Mouse (Mus musculus) neutrophil, adult 5-6 weeks (primary cell): ENCODE measurements around the gene Spc24. TPM values are rescaled to one million over a fixed set of nuclear protein-coding genes. Genes with fewer than 3 reads are reported as not detected.
"Not testable (repeated sequence)": the region's sequence is repeated elsewhere in the genome, so short reads cannot be mapped to it uniquely, and the experiment has no call there.

ENCODE experiments used
- ATAC-seq: fragments of 151-379, 151-347 bp; 2 replicates; pipeline ENCODE4 v1.8.0; 2017; ENCODE audit warnings: mild to moderate bottlenecking, moderate TSS enrichment; ENCODE audit not compliant: insufficient number of reproducible peaks, poor library complexity, low FRiP score, severe bottlenecking; ENCODE audit errors: extremely low read depth
- total RNA-seq: library from RNA; stranded (forward); fragments of 200-1000 nt; gene quantifications from 2 replicates; pipeline ENCODE4 v1.2.3, GENCODE M21; 2017

Gene Spc24
- 2.7 and 5.2 TPM in 2 replicates for total RNA-seq

DNA sequence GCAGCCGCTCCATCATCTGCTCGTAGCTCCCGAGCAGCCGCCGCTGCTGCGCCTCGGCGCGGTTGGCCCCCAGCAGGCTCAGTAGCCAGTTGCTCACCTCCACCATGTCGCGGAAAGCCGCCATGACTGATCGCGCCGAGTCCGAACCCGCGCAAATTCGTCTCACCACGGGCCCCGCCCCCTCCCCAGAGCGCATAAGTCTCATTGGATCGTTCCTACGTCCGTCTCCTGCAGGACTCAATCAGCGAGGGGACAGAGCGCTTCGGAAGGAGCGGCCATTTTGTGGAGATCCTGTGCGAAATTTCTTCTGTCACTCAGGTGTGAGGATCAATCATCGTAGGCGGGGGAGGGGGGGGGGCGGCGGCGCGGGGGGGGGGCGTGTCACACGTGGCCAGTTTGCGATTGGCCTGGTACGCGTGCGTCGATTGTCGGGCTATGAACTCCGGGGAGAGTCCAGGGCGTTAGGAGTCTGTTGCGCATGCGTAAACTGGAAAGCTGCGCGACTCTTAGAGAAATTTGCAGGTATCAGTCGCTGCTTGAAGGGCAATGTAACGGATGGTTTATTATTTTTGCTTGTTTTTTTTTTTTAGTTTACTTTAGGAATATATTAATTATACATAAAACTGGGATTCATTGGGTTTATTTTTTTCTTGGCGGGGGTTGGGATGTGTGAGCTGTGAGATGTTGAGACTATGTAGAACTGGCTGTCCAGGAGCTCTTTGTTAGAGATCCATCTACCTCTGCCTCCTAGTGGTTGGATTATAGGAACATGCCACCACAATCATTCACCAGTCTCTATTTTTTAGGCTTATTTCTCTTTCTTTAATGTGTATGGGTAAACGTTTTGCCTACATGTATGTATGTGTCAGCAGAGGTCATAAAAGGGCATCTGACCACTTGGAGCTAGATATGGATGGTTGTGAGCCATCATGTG, at the start of gene Spc24:
Spc24 (minus strand) TSS at position 149 of the 934 bp plus-strand sequence.
- peak; percentile 97 for ATAC-seq

DNA sequence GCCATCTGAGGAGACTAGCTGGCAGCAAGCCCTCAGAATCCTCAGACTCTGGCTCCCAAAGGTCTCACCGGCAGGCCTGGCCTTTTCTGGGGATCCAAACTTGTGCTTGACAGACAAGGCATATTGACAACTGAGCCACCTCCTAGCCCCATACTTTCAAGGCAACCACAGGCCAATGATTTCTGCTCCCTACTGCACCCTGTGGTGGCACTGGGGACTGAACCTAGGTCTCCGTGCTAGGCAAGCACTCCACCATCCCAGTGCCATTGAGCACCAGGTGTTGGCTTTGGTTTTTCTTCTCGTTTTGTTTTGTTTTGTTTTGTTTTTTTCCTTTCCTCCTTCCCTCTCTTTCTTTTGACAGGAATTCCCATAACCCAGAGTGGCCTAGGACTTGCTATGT, 48.5 kb upstream of the Spc24 start:
- no peak for ATAC-seq

DNA sequence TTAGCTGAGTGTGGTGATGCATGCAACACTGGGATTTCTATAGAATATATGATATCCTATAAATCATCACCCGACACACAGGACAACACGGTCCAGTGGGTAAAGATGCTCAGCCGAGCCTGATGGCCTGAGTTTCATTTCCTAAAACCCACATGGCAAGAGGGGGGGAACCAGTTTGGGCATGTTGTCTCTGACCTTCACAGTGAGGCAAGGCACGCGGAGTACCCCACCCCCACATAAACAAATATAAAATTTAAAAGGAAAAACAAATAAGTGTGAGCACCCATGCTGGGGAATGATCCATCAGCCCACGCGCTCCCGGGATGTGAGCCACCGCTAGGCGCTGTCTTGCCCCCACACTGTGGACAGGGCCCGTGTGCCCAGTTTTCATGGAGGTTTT, 46.9 kb upstream of the Spc24 start:
- ATAC-seq, result no peak

DNA sequence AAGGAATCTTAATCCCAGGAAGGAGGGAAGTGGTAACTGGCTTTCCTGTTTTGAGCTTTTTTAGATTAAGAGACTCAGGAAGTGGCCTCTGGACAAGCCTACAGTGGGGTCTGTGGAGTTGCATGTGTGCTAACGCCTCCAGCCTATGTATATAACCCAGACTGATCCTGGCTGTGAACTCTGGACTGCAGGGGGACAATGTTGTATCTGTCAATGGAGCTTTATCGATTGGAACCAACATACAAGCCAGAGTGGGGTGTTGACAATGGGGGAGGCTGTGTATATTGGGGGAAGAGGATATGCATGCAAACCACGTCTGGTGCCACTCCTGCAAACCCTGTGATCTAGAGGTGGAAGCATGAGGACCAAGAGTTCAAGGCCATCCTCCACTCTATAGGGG, 46.3 kb upstream of the Spc24 start:
- no peak for ATAC-seq

DNA sequence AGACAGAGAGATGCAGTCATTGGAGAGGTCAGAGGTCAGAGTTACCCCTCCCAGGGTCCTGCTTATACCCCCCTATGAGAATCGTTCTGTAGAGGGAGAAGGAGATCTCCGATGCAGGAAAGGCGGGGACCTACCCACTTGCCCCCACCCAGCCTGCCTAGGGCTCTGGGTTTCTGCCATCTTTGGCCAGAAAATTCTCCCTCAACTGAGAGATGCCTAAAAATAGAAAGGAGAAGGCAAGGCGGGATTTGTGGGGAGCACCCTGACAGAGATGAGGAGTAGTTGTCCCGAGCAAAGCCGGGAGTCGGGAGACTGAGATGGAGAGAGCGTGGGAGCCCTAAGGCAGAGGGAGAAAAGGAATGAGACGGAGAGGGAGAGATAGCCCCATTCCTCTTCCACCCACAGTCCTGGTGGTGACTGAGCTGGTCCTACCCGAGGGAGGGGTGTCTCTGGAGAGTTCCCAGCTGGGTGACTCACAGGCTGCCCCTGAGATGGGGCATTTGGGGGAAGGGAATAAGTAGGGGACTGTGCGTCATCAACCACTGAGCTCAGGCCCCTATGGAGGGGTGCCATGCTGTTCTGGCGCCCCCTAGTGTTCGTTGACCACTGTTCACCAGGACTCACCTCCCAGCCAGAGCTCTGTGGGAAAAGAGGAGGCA, 44.0 kb upstream of the Spc24 start:
- ATAC-seq, result peak; percentile 61

DNA sequence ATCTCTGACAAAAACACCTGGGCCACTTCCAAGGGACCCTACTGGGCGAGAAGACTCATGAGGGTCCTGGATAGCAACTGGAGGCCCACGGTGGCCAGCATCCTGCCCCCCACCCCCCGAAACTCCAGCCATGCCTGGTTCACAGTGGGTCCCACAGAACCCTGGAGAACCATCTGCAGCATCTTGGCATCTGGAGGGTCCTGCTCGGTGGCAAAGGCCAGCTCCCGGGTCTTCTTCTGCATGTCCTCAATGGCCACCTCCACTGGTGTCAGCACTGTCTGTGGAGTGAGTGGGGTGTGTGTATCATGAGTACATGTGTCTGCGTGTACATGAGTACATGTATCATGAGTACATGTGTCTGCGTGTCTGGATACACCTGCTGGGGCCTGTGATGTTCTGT, 41.5 kb upstream of the Spc24 start:
- ATAC-seq, result no peak

DNA sequence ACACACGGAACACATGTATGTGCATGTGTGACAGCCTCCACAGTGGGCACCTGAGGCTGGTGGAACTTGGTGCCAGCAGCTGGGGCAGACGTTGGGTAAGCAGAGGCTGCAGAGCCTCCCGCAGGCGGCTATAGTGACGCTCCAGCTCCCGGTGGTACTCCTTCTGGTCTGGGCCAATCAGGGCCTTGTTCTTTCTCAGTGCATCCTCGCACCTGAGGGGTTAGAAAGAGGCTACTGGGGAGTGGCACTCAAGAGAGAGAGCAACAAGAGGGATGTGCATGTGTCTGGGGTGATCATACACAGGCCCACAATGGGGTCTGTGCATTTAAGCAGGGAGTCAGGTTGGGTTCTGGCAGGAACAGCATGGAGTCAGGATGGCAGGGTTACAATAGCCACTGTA, 41.0 kb upstream of the Spc24 start:
- no peak for ATAC-seq

DNA sequence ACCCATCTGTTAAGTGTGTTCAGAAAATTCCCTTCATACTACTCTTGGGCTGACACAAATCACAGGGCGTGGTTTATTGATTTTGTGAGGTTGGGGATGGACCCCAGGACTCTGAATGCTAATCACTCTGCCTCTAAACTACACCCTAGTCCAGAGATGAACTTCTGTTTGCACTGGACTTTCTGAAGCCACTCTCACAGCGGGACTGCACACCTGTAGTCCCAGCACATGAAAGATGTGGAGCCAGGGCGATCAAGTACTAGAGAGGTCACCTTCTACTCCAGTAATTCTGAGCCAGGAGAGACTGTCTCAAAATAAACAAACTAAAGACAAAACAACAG, 38.9 kb upstream of the Spc24 start:
- ATAC-seq, result no peak

DNA sequence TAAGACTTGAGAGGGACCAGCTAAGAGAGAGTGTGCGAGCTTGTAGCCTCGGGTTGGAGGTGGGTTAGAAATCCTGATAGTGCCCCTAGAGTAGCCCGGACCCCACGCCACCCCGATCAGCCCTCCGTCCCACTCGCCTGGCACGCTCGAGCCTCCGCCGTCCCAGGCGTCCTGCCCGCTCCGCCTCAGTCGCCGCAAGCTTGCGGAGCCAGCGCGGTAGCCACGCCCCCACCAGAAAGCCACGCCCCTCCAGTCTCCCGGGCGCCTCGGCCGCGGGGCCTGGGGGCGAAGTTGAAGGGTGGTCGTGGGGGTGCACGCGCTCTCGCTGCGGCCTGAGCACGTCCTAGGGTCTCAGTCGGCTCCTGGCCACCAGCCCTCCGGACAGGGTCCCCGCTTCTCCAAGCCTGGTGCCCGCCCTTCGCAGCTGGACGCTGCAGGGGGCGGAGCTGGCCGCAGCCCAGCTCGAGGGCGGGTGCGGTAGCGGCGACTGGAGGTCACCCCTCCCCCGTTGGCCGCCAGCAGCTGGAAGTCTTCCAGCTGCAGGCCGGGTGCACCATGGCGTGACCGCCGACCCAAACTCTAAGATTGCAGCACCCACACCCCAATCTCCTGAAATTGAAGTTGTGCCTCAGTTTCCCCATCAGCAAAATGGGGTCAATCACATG, 38.4 kb upstream of the Spc24 start, which contains the start of gene Kank2:
Kank2 (minus strand) TSS at position 400 of the 665 bp plus-strand sequence.
- no peak for ATAC-seq

DNA sequence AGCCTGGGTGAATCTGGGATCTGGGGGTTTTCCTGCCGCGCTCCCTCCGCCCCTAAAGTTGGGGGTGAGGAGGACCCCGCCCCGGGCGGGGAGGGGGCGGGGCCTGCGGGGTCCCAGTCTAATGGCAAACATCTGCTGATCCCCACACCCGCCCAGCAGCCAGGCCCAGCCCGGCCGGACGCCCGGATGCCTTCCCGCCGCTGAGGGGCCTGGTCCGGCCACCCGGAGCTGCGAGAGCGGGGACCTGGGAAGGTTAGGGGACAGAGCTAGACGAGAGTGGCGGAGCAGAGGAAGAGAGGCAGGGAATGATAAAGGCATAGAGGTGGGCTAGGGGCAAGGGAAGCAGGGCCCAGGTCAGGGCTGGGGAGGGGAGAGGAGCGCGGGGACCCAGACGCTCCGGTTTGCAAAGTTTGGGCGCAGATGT, 37.8 kb upstream of the Spc24 start:
- no peak for ATAC-seq

DNA sequence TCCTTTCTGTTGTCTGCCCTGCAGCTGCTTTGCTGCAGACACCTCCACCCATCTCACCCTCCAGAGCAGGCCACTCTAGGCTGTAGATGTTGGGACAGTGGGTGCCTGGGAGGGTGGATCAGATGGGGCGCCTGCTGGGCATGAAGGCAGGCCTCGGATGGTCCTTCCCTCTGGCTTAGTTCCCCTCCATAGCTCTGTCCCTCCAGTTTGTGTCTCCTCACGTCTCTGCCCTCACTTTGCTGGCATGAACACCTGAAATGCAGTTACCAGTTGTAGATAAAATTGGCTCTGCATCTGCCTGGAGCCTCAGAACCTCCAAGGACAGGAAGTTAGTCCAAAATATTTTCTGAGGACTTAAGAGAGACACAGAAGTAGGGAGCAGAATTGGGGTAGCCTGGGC, 36.8 kb upstream of the Spc24 start:
- ATAC-seq, result no peak

DNA sequence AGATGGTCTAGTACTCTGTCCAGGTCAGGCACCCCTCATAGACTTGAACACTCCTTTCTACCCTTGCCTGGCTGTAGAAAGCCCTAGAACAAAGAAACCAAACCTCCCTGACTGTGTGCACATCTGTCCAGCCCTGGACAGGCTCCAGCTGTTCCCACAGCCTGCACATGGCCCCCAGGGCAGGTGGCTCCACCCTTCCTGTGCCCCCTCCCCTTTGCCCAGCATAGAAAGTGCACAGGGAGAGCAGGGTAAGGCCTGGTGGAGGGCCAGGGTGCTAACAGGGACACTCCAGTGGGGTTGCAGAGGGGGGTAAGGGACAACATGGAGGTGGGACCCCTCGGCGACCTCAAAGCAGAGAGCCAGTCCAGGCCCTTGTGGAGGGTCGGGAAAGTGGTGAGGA, 36.2 kb upstream of the Spc24 start:
- ATAC-seq, result no peak

DNA sequence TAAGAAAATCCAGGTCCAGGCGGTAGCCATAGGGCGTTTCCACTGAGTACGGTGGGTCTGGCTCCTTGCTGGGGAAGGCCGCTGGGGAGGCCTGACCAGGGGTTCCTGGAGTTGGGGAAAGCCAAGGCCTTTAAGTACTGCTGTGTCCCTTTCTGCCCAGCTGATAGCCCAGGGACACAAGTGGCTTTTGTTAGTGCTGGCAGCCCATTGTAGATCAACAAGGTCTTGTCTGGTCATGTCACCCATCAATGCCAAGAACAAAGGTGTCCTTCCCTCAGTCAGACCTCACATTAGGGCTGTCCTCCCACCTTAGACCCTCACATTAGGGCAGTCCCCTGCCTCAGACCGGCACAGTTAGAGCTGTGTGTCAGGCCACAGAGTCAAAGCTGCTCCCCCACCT, 35.5 kb upstream of the Spc24 start:
- no peak for ATAC-seq

DNA sequence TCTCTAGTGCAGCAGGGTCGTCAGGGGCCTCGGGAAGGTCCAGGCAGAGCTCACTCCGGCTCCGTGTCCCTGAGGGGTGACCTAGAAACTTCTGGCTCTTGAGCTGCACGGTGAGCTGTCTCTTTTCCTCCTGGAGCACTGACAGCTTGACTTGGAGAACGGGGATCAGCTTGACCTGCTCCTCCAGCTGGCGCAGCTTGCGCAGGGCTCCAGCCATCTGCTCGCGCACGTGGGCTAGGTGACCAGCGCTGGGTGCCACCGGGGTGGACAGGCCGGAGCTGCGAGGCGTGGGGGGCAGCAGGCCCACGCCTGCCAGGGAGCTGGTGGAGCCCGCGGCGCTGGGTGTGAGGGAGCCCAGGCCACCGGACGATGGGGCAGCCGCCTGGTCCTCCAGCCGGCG, 34.8 kb upstream of the Spc24 start:
- no peak for ATAC-seq

DNA sequence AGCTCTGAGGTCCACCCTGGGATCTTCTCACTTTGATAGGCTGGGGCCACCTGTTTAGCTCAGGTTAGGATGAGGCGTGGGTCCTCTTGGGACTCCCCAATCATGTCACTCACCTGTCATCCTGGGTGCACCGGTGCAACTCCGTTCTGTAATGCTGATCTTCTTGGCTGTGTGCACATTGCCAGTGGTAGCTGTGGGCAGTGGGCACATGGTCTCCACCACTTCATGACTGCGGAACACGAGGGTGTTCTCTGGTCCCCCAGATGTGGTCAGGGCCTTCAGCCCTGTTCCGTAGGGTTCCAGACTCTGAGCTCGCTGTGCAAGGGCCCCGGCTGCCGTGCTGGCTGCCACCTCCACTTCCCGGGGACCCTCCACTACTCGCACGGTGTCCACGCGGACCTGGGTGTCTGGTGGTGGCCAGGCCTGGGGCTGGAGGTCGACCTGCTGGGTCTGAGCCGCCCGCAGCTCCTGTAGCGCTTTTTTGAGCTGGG, 34.3 kb upstream of the Spc24 start:
- ATAC-seq, result no peak

DNA sequence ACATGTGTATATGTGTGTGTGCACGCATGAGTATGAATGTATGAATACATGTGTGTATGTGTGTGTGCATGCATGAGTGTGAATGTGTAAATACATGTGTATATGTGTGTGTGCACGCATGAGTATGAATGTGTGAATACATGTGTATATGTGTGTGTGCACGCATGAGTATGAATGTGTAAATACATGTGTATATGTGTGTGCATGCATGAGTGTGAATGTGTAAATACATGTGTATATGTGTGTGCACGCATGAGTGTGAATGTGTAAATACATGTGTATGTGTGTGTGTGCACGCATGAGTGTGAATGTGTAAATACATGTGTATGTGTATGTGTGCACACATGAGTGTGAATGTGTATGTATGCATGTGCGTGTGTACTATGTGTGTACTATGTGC, 33.4 kb upstream of the Spc24 start:
- not testable (repeated sequence) for ATAC-seq

DNA sequence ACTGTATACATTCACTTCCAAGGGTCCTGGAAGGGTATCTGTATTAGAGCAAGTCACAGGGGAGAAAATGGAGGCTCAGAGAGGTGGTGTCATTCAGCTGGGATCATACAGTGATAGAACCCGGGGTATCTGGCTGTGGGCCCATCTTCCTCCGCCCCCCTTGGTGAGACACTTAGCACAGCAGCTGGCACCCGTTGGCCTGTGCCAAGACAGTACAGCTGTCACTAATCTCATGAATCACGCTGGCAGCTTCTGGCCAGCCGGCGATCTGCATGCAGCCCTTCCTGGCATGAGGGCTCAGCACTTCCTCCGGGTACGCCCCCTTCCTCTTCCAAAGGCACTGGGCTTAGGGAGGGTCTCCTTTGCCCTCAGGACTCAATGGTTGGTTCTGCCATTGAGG, 32.5 kb upstream of the Spc24 start:
- ATAC-seq, result no peak

DNA sequence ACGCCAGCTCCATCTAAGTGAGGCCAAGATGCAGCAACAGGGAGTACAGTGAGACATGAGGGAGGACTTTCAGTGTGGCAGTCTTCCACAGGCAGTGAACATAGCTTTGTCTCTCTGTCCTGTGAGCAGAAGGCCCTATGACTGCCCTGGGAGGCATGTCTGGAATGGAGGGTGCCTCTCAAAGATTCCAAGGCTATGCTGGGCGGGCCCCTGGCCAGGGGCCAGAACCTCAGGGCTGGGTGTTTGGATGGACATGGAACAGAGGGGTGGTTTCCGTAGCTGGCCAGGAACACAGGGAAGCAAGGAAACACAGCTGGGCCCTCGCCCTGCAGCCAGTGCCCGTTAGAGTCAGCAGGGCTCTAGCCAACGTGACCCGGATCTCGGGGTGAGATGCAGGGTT, 31.8 kb upstream of the Spc24 start:
- no peak for ATAC-seq

DNA sequence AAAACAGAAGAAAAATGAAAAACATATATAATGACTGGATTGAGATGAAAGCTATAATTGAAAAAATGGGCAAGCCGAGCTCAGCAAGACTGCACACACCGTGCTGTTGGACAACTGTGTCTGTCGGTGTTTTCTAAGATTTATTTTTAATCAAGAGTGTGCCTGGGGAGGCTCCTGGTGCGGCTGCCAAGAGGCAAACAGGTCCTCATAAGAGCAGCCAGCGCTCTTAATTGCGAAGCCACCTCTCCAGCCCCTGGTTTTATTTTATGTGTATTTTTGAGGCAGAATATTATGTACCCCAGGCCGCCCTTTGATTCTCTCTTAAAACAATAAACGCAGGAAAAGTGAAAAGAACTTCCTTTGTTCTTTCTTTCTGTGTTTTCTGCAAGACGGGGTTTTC, 28.1 kb upstream of the Spc24 start:
- no peak for ATAC-seq

DNA sequence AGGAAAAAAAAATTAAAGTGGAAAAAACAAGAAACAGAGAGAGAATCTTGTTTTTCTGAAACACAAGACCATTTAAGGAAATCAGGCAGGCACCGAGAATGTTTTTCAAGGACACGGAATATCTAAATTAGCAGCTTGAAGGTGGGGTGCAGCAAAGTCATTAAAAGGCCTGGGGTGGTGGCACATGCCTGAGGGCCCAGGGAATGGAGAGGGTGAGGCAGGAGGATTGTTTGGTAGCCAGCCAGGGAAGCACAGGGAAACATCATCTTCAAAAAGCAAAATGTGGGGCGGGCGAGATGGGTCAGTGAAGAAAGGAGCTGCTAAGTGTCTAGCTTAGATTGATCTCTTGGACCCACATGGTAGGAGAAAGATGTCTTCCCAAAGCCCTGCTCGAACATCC, 27.6 kb upstream of the Spc24 start:
- ATAC-seq, result no peak
